Mouse (Mus musculus): ENCODE results near the gene Ube2j1. TPM values are rescaled to one million over a fixed set of nuclear protein-coding genes. Genes with fewer than 3 reads are reported as not detected.

The Ube2j1 gene
- polyA plus RNA-seq (2014; fragmentation: Nextera tagmentation; extraction: Ambion mirVana): 50.7 and 57.4 TPM in 2 replicates

- H3K27ac ChIP-seq (ENCODE audit: low read depth): peak within 1 kb of the TSS; percentile 95
- H3K9ac ChIP-seq: peak within 1 kb of the TSS; percentile 97
- peaks cover 4% of the 10 kb centered on the region for H3K4me1 ChIP-seq (ENCODE audit: insufficient read depth)
- whole genome bisulfite sequencing: under 1% methylated on average over 89 of the region's 123 CpGs
- no peaks in the 10 kb centered on the region for H3K27me3 ChIP-seq (ENCODE audit: insufficient read depth, low read length)
- peak; percentile 99 for ATAC-seq (ENCODE audit: insufficient read depth)
- peaks cover 20% of the 10 kb centered on the region; the same call in 1 of the 2 replicates for H3K36me3 ChIP-seq (ENCODE audit: insufficient read depth)
- peak within 1 kb of the TSS; percentile 80 for H3K4me3 ChIP-seq (ENCODE audit: low read depth, low read length)
- 0 out of 2 replicates have a peak, but pooled peaks cover 3% of the 10 kb centered on the region for H3K9me3 ChIP-seq (ENCODE audit: low read depth, low read length)
- peak; percentile 96 for DNase-seq
- peak within 1 kb of the TSS; percentile 78 for H3K4me2 ChIP-seq
- TF ChIP-seq CTCF (IDR thresholded peaks at IDR 0.05; ENCODE audit: low read depth): no peak
Observed at GRCm38 (mm10) chr4:33031195-33031960, at the start of gene Ube2j1. Gene Ube2j1 (plus strand): TSS chr4:33031416.

GRCm38 (mm10) chr4:32981617-32982016 lies 49.6 kb upstream of the Ube2j1 start:
- Histone ChIP-seq H3K4me2 (peak overlapping the region; percentile 100; the same call in 1 of the 2 replicates), H3K9me3 (ENCODE audit: low read depth, low read length) (no peaks in the 10 kb centered on the region), H3K9ac (no peak overlapping the region), H3K4me3 (ENCODE audit: low read depth, low read length) (no peak overlapping the region), H3K27ac (ENCODE audit: low read depth) (no peak overlapping the region), H3K4me1 (ENCODE audit: insufficient read depth) (peaks cover 6% of the 10 kb centered on the region; the same call in 1 of the 2 replicates), H3K27me3 (ENCODE audit: insufficient read depth, low read length) (peaks cover 25% of the 10 kb centered on the region), H3K36me3 (ENCODE audit: insufficient read depth) (no peaks in the 10 kb centered on the region)
- ATAC-seq (ENCODE audit: insufficient read depth): no peak
- 14% methylated on average over 5 of the region's 5 CpGs for WGBS
- TF ChIP-seq CTCF (IDR thresholded peaks at IDR 0.05; ENCODE audit: low read depth): no peak
- no peak for DNase-seq

DNA sequence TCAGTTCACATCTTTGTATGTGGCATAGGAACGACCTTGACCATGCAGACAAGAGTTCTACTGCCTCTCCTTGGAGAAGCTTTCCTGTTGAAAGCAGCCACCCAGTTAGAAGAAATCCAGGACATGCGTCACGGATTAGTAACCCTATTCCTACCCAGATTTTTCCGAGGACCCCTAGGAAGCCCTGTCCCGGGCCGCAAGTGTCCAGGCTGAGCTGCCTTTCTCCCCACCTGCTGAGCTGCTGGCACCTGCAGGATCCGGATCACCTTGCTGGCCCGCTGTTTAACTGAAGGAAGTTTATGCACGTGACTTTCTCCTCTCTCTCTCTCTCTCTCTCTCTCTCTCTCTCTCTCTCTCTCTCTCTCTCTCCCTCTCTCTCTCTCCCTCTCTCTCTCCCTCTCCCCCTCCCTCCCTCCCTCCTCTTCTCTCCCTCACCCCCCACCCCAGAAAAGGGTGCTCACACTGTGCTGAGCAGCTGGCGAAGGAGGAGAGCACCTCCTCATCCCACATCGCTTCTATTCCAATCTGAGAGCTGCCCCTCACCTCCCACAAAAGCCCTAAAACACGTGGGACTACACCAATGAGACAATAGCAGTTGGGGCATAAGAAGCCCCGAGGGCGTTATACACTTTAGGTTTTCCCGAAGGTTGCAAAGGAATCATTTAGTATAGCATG lies 49.0 kb upstream of the Ube2j1 start:
- 2% methylated on average over 15 of the region's 15 CpGs for WGBS
- Histone ChIP-seq H3K4me1 (ENCODE audit: insufficient read depth) (peaks cover 6% of the 10 kb centered on the region; the same call in 1 of the 2 replicates), H3K9ac (0 out of 2 replicates have a peak overlapping the region, but pooled peaks have one; percentile 65), H3K27me3 (ENCODE audit: insufficient read depth, low read length) (peaks cover 25% of the 10 kb centered on the region), H3K4me3 (ENCODE audit: low read depth, low read length) (peak overlapping the region; percentile 68), H3K4me2 (peak overlapping the region; percentile 100), H3K36me3 (ENCODE audit: insufficient read depth) (no peaks in the 10 kb centered on the region), H3K27ac (ENCODE audit: low read depth) (no peak overlapping the region), H3K9me3 (ENCODE audit: low read depth, low read length) (no peaks in the 10 kb centered on the region)
- TF ChIP-seq CTCF (IDR thresholded peaks at IDR 0.05; ENCODE audit: low read depth): no peak
- ATAC-seq (ENCODE audit: insufficient read depth) (peak; percentile 15), DNase-seq (peak; percentile 18)

- 0% methylated on average over 16 of the region's 18 CpGs for WGBS
- Histone ChIP-seq H3K4me3 (ENCODE audit: low read depth, low read length) (peak within 1 kb of the TSS; percentile 68), H3K36me3 (ENCODE audit: insufficient read depth) (no peaks in the 10 kb centered on the region), H3K9me3 (ENCODE audit: low read depth, low read length) (no peaks in the 10 kb centered on the region), H3K27me3 (ENCODE audit: insufficient read depth, low read length) (peaks cover 25% of the 10 kb centered on the region), H3K9ac (peak within 1 kb of the TSS; percentile 65), H3K4me2 (peak within 1 kb of the TSS; percentile 100), H3K4me1 (ENCODE audit: insufficient read depth) (peaks cover 6% of the 10 kb centered on the region; the same call in 1 of the 2 replicates), H3K27ac (ENCODE audit: low read depth) (no peak within 1 kb of the TSS)
- ATAC-seq (ENCODE audit: insufficient read depth) (peak; percentile 82), DNase-seq (peak; percentile 56)
- TF ChIP-seq CTCF (IDR thresholded peaks at IDR 0.05; ENCODE audit: low read depth): no peak
Observed at GRCm38 (mm10) chr4:32982716-32983175, 48.5 kb upstream of the Ube2j1 start, which contains the start of gene Rragd. Gene Rragd (plus strand): TSS chr4:32983037.

DNA sequence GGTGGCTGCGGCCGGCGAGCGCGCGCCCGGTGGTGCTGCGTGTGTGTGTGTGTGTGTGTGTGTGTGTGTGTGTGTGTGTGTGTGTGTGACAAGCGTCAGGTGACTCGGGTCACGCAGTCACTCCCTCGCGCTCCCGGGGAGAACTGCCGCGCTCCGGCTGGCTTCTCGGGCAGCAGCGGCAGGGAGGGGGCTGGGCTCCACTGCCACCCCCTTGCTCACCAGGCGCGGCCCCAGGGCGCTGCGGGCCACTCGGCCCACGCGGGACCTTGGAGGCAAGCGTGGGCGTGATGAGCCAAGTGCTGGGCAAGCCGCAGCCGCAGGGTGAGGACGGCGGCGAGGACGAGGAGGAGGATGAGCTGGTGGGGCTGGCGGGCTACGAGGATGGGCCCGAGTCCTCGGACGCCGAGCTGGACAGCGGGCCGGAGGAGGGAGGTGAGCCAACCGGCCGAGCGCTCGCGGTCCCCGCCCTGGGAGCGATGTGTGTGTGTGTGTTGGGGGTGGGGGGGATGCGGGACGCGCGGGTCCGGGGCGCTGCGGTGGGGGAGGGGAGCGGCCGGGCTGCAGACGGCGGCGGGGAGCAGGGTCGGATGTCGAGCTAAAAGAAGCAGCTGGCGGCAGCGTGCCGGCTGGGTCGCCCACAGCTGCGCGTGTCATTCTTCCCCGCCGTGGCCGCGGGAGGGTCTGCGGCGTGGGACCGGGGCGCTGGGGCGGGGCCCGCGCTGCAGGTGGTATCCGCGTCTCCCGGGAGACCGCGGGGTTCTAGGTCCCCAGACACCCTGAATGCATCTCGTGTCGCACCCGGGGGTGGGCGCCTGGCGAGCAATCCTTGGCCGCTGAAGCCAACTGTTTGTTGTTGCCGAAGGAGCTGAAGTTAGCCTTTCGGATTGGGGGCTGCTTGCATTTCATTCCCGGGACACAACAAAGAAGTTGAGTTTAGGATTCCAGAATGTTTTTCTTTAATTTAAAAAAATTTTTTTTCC lies 47.8 kb upstream of the Ube2j1 start:
- Histone ChIP-seq H3K4me1 (ENCODE audit: insufficient read depth) (peaks cover 6% of the 10 kb centered on the region; the same call in 1 of the 2 replicates), H3K27ac (ENCODE audit: low read depth) (no peak overlapping the region), H3K4me2 (peak overlapping the region; percentile 100), H3K4me3 (ENCODE audit: low read depth, low read length) (peak overlapping the region; percentile 68), H3K27me3 (ENCODE audit: insufficient read depth, low read length) (peaks cover 25% of the 10 kb centered on the region), H3K9ac (peak overlapping the region; percentile 65), H3K36me3 (ENCODE audit: insufficient read depth) (no peaks in the 10 kb centered on the region), H3K9me3 (ENCODE audit: low read depth, low read length) (no peaks in the 10 kb centered on the region)
- WGBS: under 1% methylated on average over 68 of the region's 94 CpGs
- DNase-seq (peak; percentile 55), ATAC-seq (ENCODE audit: insufficient read depth) (peak; percentile 69)
- no peak for TF ChIP-seq CTCF (IDR thresholded peaks at IDR 0.05; ENCODE audit: low read depth)

DNA sequence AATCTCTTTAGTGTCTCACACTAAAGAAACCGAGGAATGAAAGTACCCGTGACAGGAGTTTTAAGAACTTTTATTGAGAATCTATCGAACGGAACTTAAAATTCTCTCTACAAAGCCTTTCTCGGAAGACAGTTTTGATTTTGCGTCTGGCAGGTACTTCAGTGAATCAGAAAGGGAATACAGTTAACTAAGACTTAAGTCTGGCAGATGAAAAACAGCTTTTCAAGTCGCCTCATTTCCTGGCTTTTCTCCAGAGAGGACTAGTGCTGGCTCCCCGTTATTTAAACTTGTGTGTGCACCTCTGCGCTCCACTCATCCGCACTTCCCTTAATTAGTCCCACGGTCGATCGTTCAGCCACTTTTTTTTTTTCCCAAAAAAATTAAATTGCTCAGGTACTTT lies 47.0 kb upstream of the Ube2j1 start:
- H3K4me3 ChIP-seq (ENCODE audit: low read depth, low read length): peak overlapping the region; percentile 68
- DNase-seq: peak; percentile 59
- no peak for ATAC-seq (ENCODE audit: insufficient read depth)
- H3K27ac ChIP-seq (ENCODE audit: low read depth): no peak overlapping the region
- peak overlapping the region; percentile 100 for H3K4me2 ChIP-seq
- no peaks in the 10 kb centered on the region for H3K36me3 ChIP-seq (ENCODE audit: insufficient read depth)
- WGBS: 2% methylated on average over 13 of the region's 13 CpGs
- no peak for TF ChIP-seq CTCF (IDR thresholded peaks at IDR 0.05; ENCODE audit: low read depth)
- H3K27me3 ChIP-seq (ENCODE audit: insufficient read depth, low read length): peaks cover 25% of the 10 kb centered on the region
- peaks cover 6% of the 10 kb centered on the region; the same call in 1 of the 2 replicates for H3K4me1 ChIP-seq (ENCODE audit: insufficient read depth)
- H3K9me3 ChIP-seq (ENCODE audit: low read depth, low read length): no peaks in the 10 kb centered on the region
- peak overlapping the region; percentile 65; the same call in 1 of the 2 replicates for H3K9ac ChIP-seq

Data from lung, embryonic 14.5 days (tissue).